Mouse (Mus musculus) heart, postnatal 0 days (tissue): ENCODE results near the gene AI854703. TPM values are rescaled to one million over a fixed set of nuclear protein-coding genes. Genes with fewer than 3 reads are reported as not detected.

Source experiments
- ATAC-seq: fragments of 200-750 bp; cut with Nextera tagmentation; 2 replicates; pipeline ENCODE4 v1.8.0; 2017; ENCODE audit warnings: low read depth, moderate number of reproducible peaks, moderate library complexity; ENCODE audit not compliant: insufficient read depth
- DNase-seq: peaks from one replicate; pipeline ENCODE4 v3.0.0-alpha.2; 2016; ENCODE audit warnings: low spot score
- H3K27ac ChIP-seq: fragments of 300-500 bp; sonication (generic); 2 replicates; pipeline ENCODE4 v1.5.1; 2014; ENCODE audit warnings: low read depth, mild to moderate bottlenecking
- H3K27me3 ChIP-seq: fragments of 300-500 bp; sonication (generic); 2 replicates; pipeline ENCODE4 v1.6.1; 2014; ENCODE audit warnings: low read length, mixed read lengths; ENCODE audit not compliant: control insufficient read depth, insufficient read depth
- H3K36me3 ChIP-seq: fragments of 300-500 bp; sonication (generic); replicated peaks from 2 replicates; pipeline ENCODE4 v1.6.1; 2014; ENCODE audit warnings: low read length, mixed read lengths; ENCODE audit not compliant: control insufficient read depth, insufficient read depth
- H3K4me1 ChIP-seq: fragments of 300-500 bp; sonication (generic); 2 replicates; pipeline ENCODE4 v1.6.1; 2014; ENCODE audit warnings: antibody characterized with exemption; ENCODE audit not compliant: control insufficient read depth, insufficient read depth
- H3K4me2 ChIP-seq: fragments of 300-500 bp; sonication (generic); 2 replicates; pipeline ENCODE4 v1.6.1; 2014; ENCODE audit warnings: low read depth, mild to moderate bottlenecking, low read length, moderate library complexity
- H3K4me3 ChIP-seq: fragments of 300-500 bp; sonication (generic); 2 replicates; pipeline ENCODE4 v1.5.1; 2014; ENCODE audit warnings: low read depth, low read length
- H3K9ac ChIP-seq: fragments of 300-500 bp; sonication (generic); replicated peaks from 2 replicates; pipeline ENCODE4 v1.6.1; 2014; ENCODE audit warnings: low read depth, low read length, mixed read lengths
- H3K9me3 ChIP-seq: fragments of 300-500 bp; sonication (generic); replicated peaks from 2 replicates; pipeline ENCODE4 v1.6.1; 2016; ENCODE audit warnings: low read length; ENCODE audit not compliant: control insufficient read depth
- CTCF ChIP-seq: IDR thresholded peaks from 2 replicates; pipeline ENCODE4 v1.5.1; 2016; ENCODE audit warnings: antibody characterized with exemption, control low read depth, low read depth
- EP300 ChIP-seq: IDR thresholded peaks from 2 replicates; pipeline ENCODE4 v1.6.1; 2016; ENCODE audit warnings: antibody characterized with exemption, low read depth
- WGBS: fragments of 180-500 bp; shearing (Covaris S2); extraction: QIAGEN DNeasy Blood & Tissue Kit; methylation state at CpG from one replicate; pipeline ENCODE4 v1.1.7; 2014; 5-methylcytosine and 5-hydroxymethylcytosine counted together
- polyA plus RNA-seq: library from polyadenylated mRNA; unstranded; fragments of >200 nt; fragmentation: Nextera tagmentation; extraction: Ambion mirVana; gene quantifications from 2 replicates; pipeline ENCODE4 v1.2.1, GENCODE M21; 2015
- total RNA-seq: library from RNA; depleted of rRNA; stranded (reverse); fragments of >200 nt; gene quantifications from 2 replicates; pipeline ENCODE4 v1.2.3, GENCODE M21; 2014; ENCODE audit warnings: low replicate concordance

Gene AI854703
- total and polyA plus RNA-seq, 2 experiments from 2014 or later = 0.38 to 0.87 TPM

DNA sequence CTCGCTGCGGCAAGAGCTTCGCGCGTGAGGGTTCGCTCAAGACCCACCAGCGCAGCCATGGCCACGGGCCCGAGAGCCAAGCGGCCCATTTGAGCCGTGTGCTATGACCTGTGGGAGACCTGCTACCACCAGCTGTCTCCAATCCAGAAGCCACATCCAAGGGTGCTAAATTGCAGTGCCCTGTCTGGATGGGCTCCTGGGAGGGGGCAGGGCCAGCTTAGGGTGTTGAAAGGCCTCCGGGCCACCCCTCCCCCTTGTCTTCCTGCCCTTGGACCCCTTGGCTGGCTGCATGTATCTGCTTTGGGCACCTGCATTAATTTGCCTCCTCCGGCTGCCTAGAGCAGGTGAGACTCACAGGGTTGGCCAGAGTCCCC, 3.1 kb downstream of the AI854703 start:
- DNase-seq (no peak), ATAC-seq (peak; percentile 16; the same call in 1 of the 2 replicates)
- WGBS = 23% methylated on average over 13 of the region's 13 CpGs
- peaks cover 20% of the 10 kb centered on the region for H3K4me1 ChIP-seq
- no peak overlapping the region for H3K27ac ChIP-seq
- H3K9ac ChIP-seq = 0 out of 2 replicates have a peak overlapping the region, but pooled peaks have one; percentile 19
- peak overlapping the region; percentile 76 for H3K4me2 ChIP-seq
- peaks cover 15% of the 10 kb centered on the region for H3K27me3 ChIP-seq
- H3K9me3 ChIP-seq = no peaks in the 10 kb centered on the region
- no peak for TF ChIP-seq EP300
- TF ChIP-seq CTCF = no peak
- H3K36me3 ChIP-seq = no peaks in the 10 kb centered on the region
- H3K4me3 ChIP-seq = peak overlapping the region; percentile 47

DNA sequence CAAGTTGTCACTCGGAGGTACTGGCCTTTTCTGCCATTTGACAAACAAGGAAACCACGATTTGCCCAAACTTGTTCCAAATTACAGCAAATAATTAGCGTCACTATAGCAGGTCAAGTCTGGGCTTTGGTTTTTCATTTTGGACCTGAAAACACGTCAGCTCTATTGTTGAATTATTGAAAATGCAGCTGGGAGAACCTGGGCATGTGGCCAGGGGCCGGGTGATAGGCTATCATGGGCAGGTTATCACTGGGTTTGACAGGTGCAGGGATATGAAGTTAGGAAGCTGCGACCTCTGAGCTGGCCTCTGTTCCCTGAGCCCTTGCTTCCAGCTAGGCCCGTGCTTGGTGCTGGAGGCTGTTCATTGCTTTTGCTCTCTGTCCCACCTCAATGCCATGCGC, 4.3 kb downstream of the AI854703 start:
- TF ChIP-seq EP300 = no peak
- TF ChIP-seq CTCF = no peak
- Histone ChIP-seq H3K36me3 (no peaks in the 10 kb centered on the region), H3K27me3 (peaks cover 15% of the 10 kb centered on the region; the same call in 1 of the 2 replicates), H3K9me3 (no peaks in the 10 kb centered on the region), H3K4me1 (peaks cover 20% of the 10 kb centered on the region), H3K4me3 (no peak overlapping the region), H3K9ac (no peak overlapping the region), H3K27ac (no peak overlapping the region), H3K4me2 (no peak overlapping the region)
- ATAC-seq = no peak
- WGBS = 82% methylated on average over 8 of the region's 8 CpGs
- DNase-seq = no peak

DNA sequence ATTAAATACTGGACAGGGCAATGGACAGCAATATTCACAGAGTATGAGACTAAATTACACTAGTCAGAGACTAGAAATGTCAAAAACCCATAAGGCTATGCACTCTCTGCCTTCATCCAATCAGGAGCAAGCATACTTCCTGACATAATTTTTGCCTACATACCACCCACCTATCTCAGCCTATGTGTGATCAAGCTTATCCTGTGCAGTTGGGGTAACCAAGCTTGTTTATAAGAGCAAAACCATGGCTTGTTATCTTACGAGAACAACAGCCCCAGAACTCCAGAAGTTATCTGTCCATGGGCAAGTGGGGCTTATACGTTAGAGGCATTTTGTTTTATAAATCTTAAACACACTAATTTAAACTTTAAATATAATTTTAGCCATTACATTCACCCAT, 8.5 kb downstream of the AI854703 start:
- Histone ChIP-seq H3K4me1 (peaks cover 9% of the 10 kb centered on the region; the same call in 1 of the 2 replicates), H3K9ac (no peak overlapping the region), H3K9me3 (no peaks in the 10 kb centered on the region), H3K27me3 (no peaks in the 10 kb centered on the region), H3K4me3 (no peak overlapping the region), H3K36me3 (no peaks in the 10 kb centered on the region), H3K4me2 (no peak overlapping the region), H3K27ac (no peak overlapping the region)
- TF ChIP-seq CTCF = no peak
- TF ChIP-seq EP300 = no peak
- 90% methylated on average over 2 of the region's 2 CpGs for WGBS
- ATAC-seq (no peak), DNase-seq (no peak)

DNA sequence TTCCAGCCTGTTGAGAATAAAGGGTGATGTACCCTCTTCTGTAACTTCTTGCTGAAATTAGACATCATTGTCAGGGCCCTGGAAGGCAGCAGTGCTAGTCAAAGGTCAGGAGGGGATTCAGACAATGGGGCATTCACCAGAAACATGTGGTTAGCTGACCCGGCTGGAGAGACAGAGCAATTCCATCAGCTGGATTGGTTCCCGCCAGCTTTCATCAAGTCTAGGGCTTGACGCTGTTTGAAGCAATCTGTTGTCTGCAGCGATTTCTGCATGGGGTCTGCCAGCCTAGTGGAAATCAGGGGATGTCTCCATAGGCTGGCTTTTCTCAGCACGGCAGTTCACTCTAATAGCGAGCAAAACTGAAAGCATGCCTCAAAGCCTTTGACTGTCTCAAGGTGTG, 10.0 kb downstream of the AI854703 start:
- Histone ChIP-seq H3K27ac (no peak overlapping the region), H3K9ac (no peak overlapping the region), H3K36me3 (no peaks in the 10 kb centered on the region), H3K27me3 (no peaks in the 10 kb centered on the region), H3K4me2 (no peak overlapping the region), H3K4me1 (peaks cover 9% of the 10 kb centered on the region; the same call in 1 of the 2 replicates), H3K4me3 (no peak overlapping the region), H3K9me3 (no peaks in the 10 kb centered on the region)
- no peak for TF ChIP-seq EP300
- no peak for TF ChIP-seq CTCF
- ATAC-seq (no peak), DNase-seq (no peak)
- WGBS = 31% methylated on average over 6 of the region's 6 CpGs

DNA sequence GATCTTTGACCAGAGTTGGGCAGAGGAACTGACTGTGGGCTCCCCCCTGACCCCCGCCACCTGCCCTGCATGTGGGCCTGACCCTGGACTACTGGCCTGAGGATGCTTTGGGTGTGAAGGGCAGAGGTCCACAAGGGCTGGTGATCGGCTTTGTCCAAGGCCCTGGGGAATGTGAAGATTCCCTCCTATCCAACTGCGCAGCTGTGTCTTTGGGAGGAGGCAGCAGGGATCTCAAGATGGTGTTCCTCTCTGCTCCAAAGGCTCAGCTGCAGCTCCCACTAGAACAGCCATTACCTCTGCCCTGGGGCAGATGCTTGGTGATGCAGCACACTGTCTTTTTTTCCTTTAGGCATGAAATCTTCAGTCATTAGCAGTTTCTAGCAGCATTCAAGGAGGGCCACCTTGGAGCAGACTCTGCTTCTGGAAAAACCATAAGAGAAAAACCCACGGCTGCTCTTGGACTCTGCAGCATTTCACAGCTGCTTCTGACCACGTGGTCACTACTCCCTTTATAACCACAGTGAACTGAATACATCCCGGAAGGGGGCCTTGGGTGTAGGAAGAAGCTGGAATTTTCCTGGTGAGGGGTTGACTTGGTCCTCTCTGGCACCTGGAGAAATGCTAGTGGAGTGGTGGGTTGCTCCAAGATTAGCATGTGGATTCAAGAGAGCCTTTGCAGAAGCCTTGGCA, 11.4 kb downstream of the AI854703 start:
- peaks cover 9% of the 10 kb centered on the region; the same call in 1 of the 2 replicates for H3K4me1 ChIP-seq
- H3K4me2 ChIP-seq = no peak overlapping the region
- H3K4me3 ChIP-seq = no peak overlapping the region
- ATAC-seq (no peak), DNase-seq (no peak)
- no peaks in the 10 kb centered on the region for H3K27me3 ChIP-seq
- WGBS = 62% methylated on average over 6 of the region's 6 CpGs
- H3K9ac ChIP-seq = no peak overlapping the region
- H3K27ac ChIP-seq = no peak overlapping the region
- no peaks in the 10 kb centered on the region for H3K9me3 ChIP-seq
- TF ChIP-seq EP300 = no peak
- no peak for TF ChIP-seq CTCF
- H3K36me3 ChIP-seq = no peaks in the 10 kb centered on the region

DNA sequence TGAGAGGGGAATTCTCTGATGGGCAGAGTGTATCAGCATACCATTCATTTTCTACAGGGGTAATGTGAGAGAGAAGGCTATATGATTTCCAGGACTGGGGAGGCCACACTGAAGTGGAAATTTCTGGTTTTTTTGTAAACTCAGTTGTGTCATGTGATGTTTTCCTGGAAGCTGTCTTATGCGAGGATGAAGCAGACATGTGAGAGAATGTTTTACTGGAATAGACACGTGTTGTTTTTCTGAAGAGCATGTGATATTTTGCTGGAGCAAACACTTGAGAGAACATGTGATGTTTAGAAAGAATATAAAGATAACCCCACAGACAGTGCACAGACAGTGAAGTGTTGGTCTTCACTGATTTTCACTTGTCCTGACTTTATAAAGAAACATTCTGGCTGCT, 12.0 kb downstream of the AI854703 start:
- WGBS = 53% methylated on average over 2 of the region's 2 CpGs
- Histone ChIP-seq H3K4me3 (no peak overlapping the region), H3K4me1 (peaks cover 9% of the 10 kb centered on the region; the same call in 1 of the 2 replicates), H3K36me3 (no peaks in the 10 kb centered on the region), H3K9ac (no peak overlapping the region), H3K9me3 (no peaks in the 10 kb centered on the region), H3K27me3 (no peaks in the 10 kb centered on the region), H3K27ac (no peak overlapping the region), H3K4me2 (no peak overlapping the region)
- no peak for TF ChIP-seq EP300
- TF ChIP-seq CTCF = no peak
- DNase-seq = no peak
- ATAC-seq = no peak
